Mouse (Mus musculus) limb, embryonic 15.5 days (tissue): ENCODE measurements around the gene Rnf150. TPM values are rescaled to one million over a fixed set of nuclear protein-coding genes. Genes with fewer than 3 reads are reported as not detected.

Experiments used
- ATAC-seq: fragments of 200-750 bp; cut with Nextera tagmentation; 2 replicates; pipeline ENCODE4 v1.8.0; 2017; ENCODE audit warnings: low read depth, moderate TSS enrichment; ENCODE audit not compliant: insufficient number of reproducible peaks, low FRiP score, low TSS enrichment
- H3K27ac ChIP-seq: fragments of 300-500 bp; sonication (generic); 2 replicates; pipeline ENCODE4 v1.5.1; 2015; ENCODE audit warnings: moderate library complexity, mild to moderate bottlenecking, inconsistent platforms
- H3K27me3 ChIP-seq: fragments of 300-500 bp; sonication (generic); 2 replicates; pipeline ENCODE4 v1.6.1; 2015; ENCODE audit warnings: inconsistent platforms
- H3K36me3 ChIP-seq: fragments of 300-500 bp; sonication (generic); 2 replicates; pipeline ENCODE4 v1.6.1; 2015; ENCODE audit warnings: inconsistent platforms
- H3K4me1 ChIP-seq: fragments of 300-500 bp; sonication (generic); 2 replicates; pipeline ENCODE4 v1.6.1; 2015; ENCODE audit warnings: inconsistent platforms
- H3K4me2 ChIP-seq: fragments of 300-500 bp; sonication (generic); 2 replicates; pipeline ENCODE4 v1.6.1; 2015; ENCODE audit warnings: mild to moderate bottlenecking, inconsistent platforms
- H3K4me3 ChIP-seq: fragments of 300-500 bp; sonication (generic); 2 replicates; pipeline ENCODE4 v1.5.1; 2015; ENCODE audit warnings: mild to moderate bottlenecking, inconsistent platforms
- H3K9ac ChIP-seq: fragments of 300-500 bp; sonication (generic); 2 replicates; pipeline ENCODE4 v1.6.1; 2015; ENCODE audit warnings: inconsistent platforms
- H3K9me3 ChIP-seq: fragments of 300-500 bp; sonication (generic); 2 replicates; pipeline ENCODE4 v1.6.1; 2016; ENCODE audit warnings: inconsistent platforms
- WGBS: fragments of 180-500 bp; shearing (Covaris S2); methylation state at CpG from one replicate; pipeline ENCODE4 v1.1.7; 2015; 5-methylcytosine and 5-hydroxymethylcytosine counted together
- polyA plus RNA-seq: library from polyadenylated mRNA; unstranded; fragments of >200 nt; fragmentation: Nextera tagmentation; extraction: Ambion mirVana; gene quantifications from 2 replicates; pipeline ENCODE4 v1.2.1, GENCODE M21; 2015

Gene Rnf150
- polyA plus RNA-seq: 0.83 and 1.1 TPM in 2 replicates

DNA sequence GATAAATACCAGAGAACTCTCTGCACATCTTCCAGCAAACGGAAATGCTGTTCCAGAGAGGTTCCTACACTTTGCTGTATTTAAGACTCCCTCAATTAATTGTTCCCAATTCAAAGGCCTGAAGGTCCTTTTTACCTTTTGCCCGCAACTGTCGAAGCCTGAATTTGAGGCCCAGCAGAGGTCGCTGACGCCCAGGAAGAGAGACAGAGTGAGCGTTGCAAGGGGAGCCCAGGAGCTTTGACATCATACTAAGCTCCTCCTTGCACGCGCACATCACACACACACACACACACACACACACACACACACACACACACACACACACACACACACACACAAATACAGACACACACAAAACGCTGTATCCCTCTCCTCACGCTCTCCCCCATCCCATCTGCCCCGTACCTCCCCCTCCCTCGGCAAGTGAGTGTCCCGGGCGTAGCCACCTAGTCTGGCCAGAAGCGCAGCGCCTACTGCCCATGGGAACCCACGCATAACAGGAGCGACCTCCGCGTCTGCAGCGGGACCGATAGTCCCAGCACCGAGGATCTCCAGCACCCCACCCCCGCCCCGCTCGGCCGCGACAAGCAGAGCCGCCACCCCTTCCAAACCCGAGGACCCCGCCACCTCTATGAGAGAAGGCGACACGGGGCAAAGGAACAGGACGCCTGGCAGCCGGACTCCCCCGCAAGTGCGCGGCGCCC lies at the start of gene Rnf150:
Rnf150 (plus strand) TSS at position 316 of the 704 bp plus-strand sequence.
- Histone ChIP-seq H3K4me1 (peaks cover 15% of the 10 kb centered on the region; the same call in 1 of the 2 replicates), H3K36me3 (no peaks in the 10 kb centered on the region), H3K9ac (peak within 1 kb of the TSS; percentile 71), H3K27ac (peak within 1 kb of the TSS; percentile 74), H3K27me3 (no peaks in the 10 kb centered on the region), H3K4me3 (peak within 1 kb of the TSS; percentile 78), H3K9me3 (no peaks in the 10 kb centered on the region), H3K4me2 (peak within 1 kb of the TSS; percentile 90)
- peak; percentile 84 for ATAC-seq
- under 1% methylated on average over 37 of the region's 39 CpGs for WGBS

DNA sequence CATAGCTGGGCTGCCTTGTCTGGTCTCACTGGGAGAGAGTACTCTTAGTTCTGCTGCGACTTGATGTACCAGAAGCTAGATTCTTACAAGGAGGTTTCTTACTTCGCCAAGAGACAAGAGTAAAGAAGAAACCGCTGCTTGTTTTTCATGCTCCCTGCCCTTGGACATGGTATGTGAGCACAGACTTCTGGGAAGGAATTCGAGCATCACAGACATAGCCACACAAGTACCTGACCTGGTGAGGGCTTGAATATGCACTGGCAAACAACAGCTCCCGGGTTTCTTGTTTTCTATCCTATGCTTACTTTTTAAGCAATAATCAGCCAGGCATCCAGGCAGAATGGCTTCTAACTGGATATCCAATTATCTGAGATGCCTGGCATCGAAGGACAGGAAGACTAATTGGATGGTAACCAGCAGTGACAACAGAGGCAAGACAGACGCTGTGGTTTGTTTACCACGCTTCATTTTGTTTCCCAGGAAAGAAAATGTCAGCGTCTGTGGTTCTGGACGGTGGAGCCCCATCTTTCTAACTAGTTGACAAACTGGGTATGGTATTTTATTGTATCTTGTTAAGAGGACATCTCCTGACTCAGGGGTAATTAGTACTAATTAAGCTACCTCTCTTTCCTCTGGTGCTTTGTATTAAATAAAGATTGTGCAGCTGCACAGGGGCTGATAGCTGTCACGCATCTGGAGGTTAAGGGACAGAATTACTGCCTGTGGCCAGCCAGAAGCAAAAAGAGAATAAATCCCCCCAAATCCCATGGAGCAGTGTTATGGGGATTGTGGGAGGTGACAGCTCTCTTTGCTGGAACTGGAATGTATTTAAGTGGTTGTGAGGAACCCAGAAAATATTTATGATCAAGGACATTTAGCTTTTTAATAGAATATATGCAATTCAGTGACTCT lies 36.8 kb upstream of the Rnf150 start:
- Histone ChIP-seq H3K4me1 (no peaks in the 10 kb centered on the region), H3K27ac (no peak overlapping the region), H3K9ac (no peak overlapping the region), H3K9me3 (no peaks in the 10 kb centered on the region), H3K27me3 (no peaks in the 10 kb centered on the region), H3K4me2 (no peak overlapping the region), H3K4me3 (no peak overlapping the region), H3K36me3 (no peaks in the 10 kb centered on the region)
- ATAC-seq: no peak
- 53% methylated on average over 11 of the region's 11 CpGs for WGBS

DNA sequence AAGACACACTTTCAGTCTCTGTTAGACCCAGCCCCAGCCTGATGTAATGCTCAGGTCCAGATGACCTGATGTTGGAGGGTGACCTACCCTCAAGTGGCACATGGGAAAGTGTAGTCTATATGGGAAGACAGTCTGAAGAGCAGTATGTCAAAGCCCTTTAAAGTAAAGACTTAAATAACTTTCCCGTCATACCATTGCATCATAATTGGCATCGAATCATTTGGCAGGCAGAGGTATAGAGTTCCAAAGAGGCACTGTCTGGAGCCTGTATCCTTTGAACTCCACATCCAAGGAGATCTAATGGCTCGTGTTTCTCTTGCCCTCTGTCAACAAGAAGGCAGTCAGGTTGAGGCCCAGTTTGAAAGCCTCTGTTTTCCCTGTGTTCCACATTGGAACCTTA lies 22.7 kb upstream of the Rnf150 start:
- H3K4me1 ChIP-seq: no peaks in the 10 kb centered on the region
- H3K27ac ChIP-seq: no peak overlapping the region
- H3K4me2 ChIP-seq: no peak overlapping the region
- no peaks in the 10 kb centered on the region for H3K9me3 ChIP-seq
- no peaks in the 10 kb centered on the region for H3K36me3 ChIP-seq
- no peak for ATAC-seq
- no peak overlapping the region for H3K4me3 ChIP-seq
- WGBS: 64% methylated on average over 3 of the region's 3 CpGs
- H3K27me3 ChIP-seq: no peaks in the 10 kb centered on the region
- no peak overlapping the region for H3K9ac ChIP-seq

DNA sequence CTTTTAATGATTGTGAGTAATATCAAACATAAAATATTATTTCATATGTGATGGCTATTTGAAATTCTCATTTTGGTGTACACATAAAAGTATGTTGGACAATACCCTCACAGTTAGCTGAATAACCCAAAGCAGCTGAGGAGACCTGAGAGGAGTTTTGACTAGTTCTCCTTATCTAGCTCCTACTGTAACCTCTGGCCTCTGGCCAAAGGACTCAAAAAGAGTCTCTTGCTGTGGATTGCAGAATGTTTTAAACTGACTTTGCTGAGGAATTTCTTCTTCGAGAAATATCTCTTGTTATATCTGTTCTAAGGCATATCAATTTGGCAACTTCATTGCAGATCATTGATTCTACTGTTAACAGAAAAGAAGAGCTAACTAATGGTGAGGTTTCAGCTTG lies 22.2 kb upstream of the Rnf150 start:
- H3K36me3 ChIP-seq: no peaks in the 10 kb centered on the region
- no peaks in the 10 kb centered on the region for H3K9me3 ChIP-seq
- no peak overlapping the region for H3K9ac ChIP-seq
- no peak overlapping the region for H3K4me2 ChIP-seq
- no peak overlapping the region for H3K27ac ChIP-seq
- ATAC-seq: no peak
- H3K4me1 ChIP-seq: no peaks in the 10 kb centered on the region
- no peak overlapping the region for H3K4me3 ChIP-seq
- WGBS: 38% methylated on average over 1 of the region's 1 CpGs
- H3K27me3 ChIP-seq: no peaks in the 10 kb centered on the region

DNA sequence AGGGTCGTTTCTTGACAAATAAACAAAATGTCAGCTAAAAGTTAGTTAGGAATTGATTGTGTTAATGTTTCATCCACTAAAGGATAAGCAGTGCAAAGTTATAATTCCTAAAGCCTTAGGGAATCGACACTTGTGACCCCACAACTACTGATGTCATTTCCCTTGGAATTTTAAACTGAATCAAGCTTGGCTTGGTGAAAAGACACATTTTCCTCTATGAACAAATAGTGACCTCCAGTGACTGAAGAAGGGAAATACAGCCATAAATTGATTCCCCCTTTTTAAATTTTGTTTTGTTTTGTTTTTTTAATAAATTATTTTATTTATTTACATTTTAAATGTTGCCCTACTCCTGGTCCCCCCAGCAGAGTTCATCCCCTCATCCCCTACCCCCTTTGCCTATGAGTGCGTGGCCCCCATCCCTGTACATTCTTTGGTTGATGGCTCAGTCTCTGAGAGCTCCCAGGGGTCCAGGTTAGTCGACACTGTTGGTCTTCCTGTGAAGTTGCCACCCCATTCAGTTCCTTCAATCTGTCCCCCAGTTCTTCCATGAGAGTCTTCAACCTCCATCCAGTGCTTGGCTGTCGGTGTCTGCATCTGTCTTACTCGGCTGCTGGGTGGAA lies 21.5 kb upstream of the Rnf150 start:
- no peak overlapping the region for H3K4me2 ChIP-seq
- H3K27ac ChIP-seq: no peak overlapping the region
- ATAC-seq: no peak
- 50% methylated on average over 6 of the region's 6 CpGs for WGBS
- no peaks in the 10 kb centered on the region for H3K36me3 ChIP-seq
- no peaks in the 10 kb centered on the region for H3K4me1 ChIP-seq
- no peak overlapping the region for H3K9ac ChIP-seq
- H3K4me3 ChIP-seq: no peak overlapping the region
- no peaks in the 10 kb centered on the region for H3K27me3 ChIP-seq
- H3K9me3 ChIP-seq: no peaks in the 10 kb centered on the region

DNA sequence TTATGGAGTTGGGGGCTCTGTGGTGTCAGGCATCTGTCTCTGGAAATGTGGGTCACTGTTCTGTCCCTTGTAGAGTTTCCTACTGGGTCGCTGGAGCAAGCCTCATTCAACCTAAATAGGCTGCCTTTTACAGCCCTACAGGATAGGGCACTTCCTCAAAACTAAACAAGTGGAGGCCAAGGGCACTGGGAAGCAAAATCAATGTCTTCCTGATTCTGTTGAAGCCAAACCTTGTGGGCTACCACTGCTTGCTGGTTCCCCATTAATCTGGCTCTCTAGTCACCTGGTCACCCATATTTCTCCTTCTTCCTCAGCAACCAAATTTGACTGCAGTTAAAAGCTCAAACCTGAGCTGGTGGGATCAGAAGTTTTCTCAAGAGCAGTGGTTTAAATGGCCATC lies 19.5 kb upstream of the Rnf150 start:
- WGBS: 29% methylated on average over 1 of the region's 1 CpGs
- no peak for ATAC-seq
- no peak overlapping the region for H3K9ac ChIP-seq

DNA sequence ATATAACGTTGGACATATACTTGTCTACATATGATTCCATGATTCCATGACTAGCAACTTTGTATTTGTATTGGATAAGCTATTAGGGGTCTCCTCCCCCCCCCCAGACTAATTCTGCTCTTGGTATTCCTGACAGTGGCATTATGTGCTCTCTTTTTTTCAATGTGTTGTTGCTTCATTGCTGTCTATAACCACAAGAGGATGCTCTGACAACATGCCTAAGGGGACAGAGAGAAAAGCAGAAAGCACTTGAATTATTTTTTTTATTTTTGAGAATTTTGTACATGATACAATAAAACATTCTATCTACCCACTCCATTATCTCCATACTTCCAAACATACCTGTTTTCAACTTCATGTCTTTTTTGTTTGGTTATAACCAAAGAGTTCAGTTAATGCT lies 18.7 kb upstream of the Rnf150 start:
- H3K36me3 ChIP-seq: no peaks in the 10 kb centered on the region
- ATAC-seq: no peak

More for the DNA sequence above, 19.5 kb upstream of the Rnf150 start:
- Histone ChIP-seq H3K4me1 (no peaks in the 10 kb centered on the region), H3K36me3 (no peaks in the 10 kb centered on the region), H3K27ac (no peak overlapping the region), H3K4me2 (no peak overlapping the region), H3K9me3 (no peaks in the 10 kb centered on the region), H3K27me3 (no peaks in the 10 kb centered on the region), H3K4me3 (no peak overlapping the region)

DNA sequence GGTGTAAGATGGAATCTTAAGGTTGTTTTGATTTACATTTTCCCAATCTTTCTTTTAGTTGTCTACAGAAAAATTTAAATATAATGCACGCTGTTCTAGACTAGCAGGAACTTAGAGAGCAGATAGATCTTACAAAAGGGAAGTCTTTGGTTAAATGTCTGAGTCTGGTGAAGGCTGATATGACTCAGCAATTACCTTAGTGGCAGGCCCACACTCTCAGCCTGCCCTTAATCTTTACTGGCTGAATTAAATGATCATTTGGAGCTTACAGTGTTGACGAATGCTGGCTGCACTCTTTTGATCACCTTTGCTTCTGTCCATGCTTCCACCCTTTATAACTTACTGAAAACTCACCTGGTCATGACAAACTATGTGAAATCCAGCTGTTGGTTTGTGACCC lies 17.1 kb upstream of the Rnf150 start:
- H3K27ac ChIP-seq: no peak overlapping the region
- WGBS: 72% methylated on average over 2 of the region's 2 CpGs
- ATAC-seq: no peak

More for the DNA sequence above, 18.7 kb upstream of the Rnf150 start:
- no peak overlapping the region for H3K9ac ChIP-seq
- no peak overlapping the region for H3K4me2 ChIP-seq
- no peaks in the 10 kb centered on the region for H3K9me3 ChIP-seq
- H3K4me3 ChIP-seq: no peak overlapping the region
- 48% methylated on average over 1 of the region's 1 CpGs for WGBS
- H3K27me3 ChIP-seq: no peaks in the 10 kb centered on the region
- H3K27ac ChIP-seq: no peak overlapping the region
- H3K4me1 ChIP-seq: no peaks in the 10 kb centered on the region

DNA sequence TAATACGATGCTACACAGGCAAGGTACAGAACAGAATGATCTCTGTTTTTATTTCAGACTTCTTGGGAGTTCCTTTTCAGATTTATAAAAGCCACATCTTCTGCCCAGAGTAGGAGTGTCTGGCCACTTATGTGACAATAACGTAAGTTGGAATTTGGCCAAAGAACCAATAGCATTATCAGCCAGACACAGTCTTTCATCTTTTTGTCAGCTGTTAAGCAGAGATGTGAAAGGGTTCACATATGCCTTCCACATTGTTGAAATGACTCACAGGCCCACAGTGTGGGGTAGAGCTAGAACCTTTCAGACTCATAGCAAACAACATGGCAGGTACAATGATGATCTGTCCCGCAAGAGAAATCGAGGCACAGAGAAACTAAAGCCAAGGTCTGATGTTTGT lies 16.4 kb upstream of the Rnf150 start:
- Histone ChIP-seq H3K4me2 (no peak overlapping the region), H3K36me3 (no peaks in the 10 kb centered on the region), H3K27ac (no peak overlapping the region), H3K4me3 (no peak overlapping the region), H3K4me1 (no peaks in the 10 kb centered on the region), H3K9me3 (no peaks in the 10 kb centered on the region), H3K27me3 (no peaks in the 10 kb centered on the region), H3K9ac (no peak overlapping the region)
- WGBS: 72% methylated on average over 4 of the region's 4 CpGs
- no peak for ATAC-seq

More for the DNA sequence above, 17.1 kb upstream of the Rnf150 start:
- H3K27me3 ChIP-seq: no peaks in the 10 kb centered on the region
- H3K36me3 ChIP-seq: no peaks in the 10 kb centered on the region
- no peaks in the 10 kb centered on the region for H3K4me1 ChIP-seq
- H3K9ac ChIP-seq: no peak overlapping the region
- no peak overlapping the region for H3K4me3 ChIP-seq
- no peaks in the 10 kb centered on the region for H3K9me3 ChIP-seq
- H3K4me2 ChIP-seq: no peak overlapping the region

DNA sequence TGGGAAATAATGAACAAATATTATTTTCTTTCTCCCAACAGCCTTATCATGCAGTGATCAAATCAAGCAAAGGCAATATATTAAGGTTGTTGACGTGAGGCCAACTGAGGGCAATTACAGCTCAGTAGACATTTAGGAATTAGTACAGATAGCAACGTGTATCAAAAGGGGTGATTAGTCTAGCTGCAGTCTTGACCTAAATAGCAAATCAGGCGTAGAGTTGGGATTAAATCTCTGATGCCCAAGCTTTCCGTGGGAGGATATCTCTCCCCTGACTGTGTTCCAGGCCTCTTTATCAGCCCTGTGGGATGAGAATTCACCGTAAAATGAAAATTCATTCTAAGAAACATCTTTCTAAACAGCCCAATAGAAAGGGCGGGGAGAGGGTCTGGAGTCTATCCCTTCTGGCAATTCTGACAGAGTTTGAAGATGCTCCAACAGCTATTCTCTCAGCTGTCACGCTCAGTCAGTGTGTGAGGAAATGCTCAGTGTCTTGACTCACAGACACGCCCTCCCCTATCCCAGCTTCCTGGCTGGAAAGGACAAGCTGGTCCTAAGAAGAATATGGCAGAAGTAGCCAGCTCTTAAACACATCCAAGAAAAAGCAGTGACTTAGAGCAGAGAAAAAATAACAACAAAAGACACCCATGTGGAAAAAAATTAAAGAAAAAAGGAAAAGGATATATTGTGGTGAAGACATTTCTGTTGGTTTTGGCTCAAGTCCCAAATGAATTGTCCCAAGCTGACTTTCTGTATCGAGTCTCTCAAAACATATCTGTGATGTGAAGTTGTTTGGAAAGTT lies 4.4 kb upstream of the Rnf150 start:
- H3K36me3 ChIP-seq: no peaks in the 10 kb centered on the region
- H3K4me2 ChIP-seq: no peak overlapping the region
- 68% methylated on average over 9 of the region's 9 CpGs for WGBS

DNA sequence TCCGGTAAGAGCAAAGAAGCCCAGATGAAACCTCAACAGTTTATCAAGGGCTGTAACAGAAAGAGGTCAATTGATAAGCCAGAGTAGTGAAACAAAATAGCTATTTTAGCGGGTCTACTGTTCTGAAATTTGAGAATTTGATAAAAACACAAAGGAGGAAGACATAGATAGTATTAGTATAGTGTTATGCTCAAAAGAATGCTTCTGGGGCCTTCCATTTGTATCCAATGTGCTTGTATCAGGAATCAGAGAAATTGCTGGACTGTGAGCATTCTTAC lies 3.9 kb upstream of the Rnf150 start:
- no peaks in the 10 kb centered on the region for H3K9me3 ChIP-seq
- H3K4me1 ChIP-seq: 0 out of 2 replicates have a peak, but pooled peaks cover 2% of the 10 kb centered on the region
- H3K27ac ChIP-seq: no peak overlapping the region
- H3K27me3 ChIP-seq: no peaks in the 10 kb centered on the region
- no peak overlapping the region for H3K9ac ChIP-seq
- H3K4me3 ChIP-seq: no peak overlapping the region
- ATAC-seq: no peak
- no peak overlapping the region for H3K4me2 ChIP-seq
- no peaks in the 10 kb centered on the region for H3K36me3 ChIP-seq
- 85% methylated on average over 2 of the region's 2 CpGs for WGBS

More for the DNA sequence above, 4.4 kb upstream of the Rnf150 start:
- H3K9me3 ChIP-seq: no peaks in the 10 kb centered on the region
- H3K4me1 ChIP-seq: no peaks in the 10 kb centered on the region
- ATAC-seq: no peak
- no peak overlapping the region for H3K9ac ChIP-seq
- H3K27me3 ChIP-seq: no peaks in the 10 kb centered on the region
- no peak overlapping the region for H3K27ac ChIP-seq
- no peak overlapping the region for H3K4me3 ChIP-seq
